In genomic region chr6:88199718-88200692, GRCm38 (mm10) we compare ENCODE assay signal across 9 mouse cellular contexts. TPM values are rescaled to one million over a fixed set of nuclear protein-coding genes. Genes with fewer than 3 reads are reported as not detected.
DNase-seq lines count a peak whose midpoint lies in the region; TF ChIP-seq lines count a peak whose summit lies in the region.
"Had no signal": no experiment of that assay in that cellular context is flagged by ENCODE, and none has a peak within 500 bp of the region (broad histone marks: within the 10 kb centered on the region; RNA-seq: fewer than 3 reads in every experiment).

No protein-coding gene starts in this region.

- H3K27ac ChIP-seq in brown adipose tissue, adult 24 weeks (replicated peaks; ENCODE audit: low read depth, low read length): peak overlapping the region; percentile 86
- H3K27ac ChIP-seq in cerebellum, adult 2 months (ENCODE audit: insufficient read depth, low read length): no peak overlapping the region

- peak; percentile 39 for DNase-seq in embryo, embryonic 10.5 days (ENCODE audit: low spot score)
- no peak for DNase-seq in embryo, embryonic 10 days (ENCODE audit: low spot score)
- DNase-seq in heart, postnatal 4 days: peak; percentile 23
- peak; percentile 25 for DNase-seq in mesoderm, embryonic 11.5 days (ENCODE audit: low read depth, low spot score)
- no peak for DNase-seq in cerebellum, adult 8-10 months
- DNase-seq in layer of hippocampus, adult 8-10 months (ENCODE audit: low spot score in 2 of 2): no peak
- DNase-seq in cerebellum, adult 2 months: no peak
- DNase-seq: cerebellum, postnatal 36 days had no signal

- peaks cover 3% of the 10 kb centered on the region; the same call in 1 of the 2 replicates for H3K4me1 ChIP-seq in brown adipose tissue, adult 24 weeks (ENCODE audit: control insufficient read depth, insufficient read depth, insufficient read length, low read length)
- H3K4me1 ChIP-seq in cerebellum, adult 2 months (ENCODE audit: control insufficient read depth, insufficient read depth, low read length): peaks cover 4% of the 10 kb centered on the region; the same call in 1 of the 2 replicates

- whole genome bisulfite sequencing in cerebellum, adult 2 months: 5% methylated on average over 50 of the region's 50 CpGs

- peaks cover 5% of the 10 kb centered on the region; the same call in 1 of the 2 replicates for H3K27me3 ChIP-seq in cerebellum, adult 2 months (ENCODE audit: control insufficient read depth, insufficient read depth, low read length)

- TF ChIP-seq CTCF in cerebellum, adult 2 months (IDR thresholded peaks at IDR 0.05; ENCODE audit: borderline replicate concordance, insufficient read depth, low read depth, low read length): no peak

- TF ChIP-seq POLR2A in cerebellum, adult 2 months (IDR thresholded peaks at IDR 0.05; ENCODE audit: borderline replicate concordance, insufficient read depth, low read length): no peak

- H3K4me3 ChIP-seq in brown adipose tissue, adult 24 weeks (ENCODE audit: insufficient read depth, low read depth, low read length): peak overlapping the region; percentile 85
- no peak overlapping the region for H3K4me3 ChIP-seq in cerebellum, adult 2 months (replicated peaks; ENCODE audit: insufficient read depth, low read depth, low read length)

RNA-seq across cellular contexts. Expression of gene Gata2, which starts 6.3 kb away (rescaled TPM):
- polyA plus RNA-seq in brown adipose tissue, adult 24 weeks (2012; ENCODE audit: insufficient read depth, insufficient read length, missing spikeins): 4.7 and 7.0 TPM in 2 replicates
- total RNA-seq in heart, postnatal 4 days (2021): 10 to 100 TPM; 15.2 to 16.8 TPM
- total RNA-seq in layer of hippocampus, adult 8-10 months (2022): 1 to 10 TPM; 5.4 to 6.3 (median 5.8) TPM
- 6.4 and 6.6 TPM in 2 replicates for polyA plus RNA-seq in cerebellum, adult 2 months (2012; rRNA removed)

RNA-seq across cellular contexts. Expression of gene Dnajb8, which starts 22.1 kb away (rescaled TPM):
- not detected in 2 replicates for polyA plus RNA-seq in brown adipose tissue, adult 24 weeks (2012; ENCODE audit: insufficient read depth, insufficient read length, missing spikeins)
- not detected for total RNA-seq in heart, postnatal 4 days (2021)
- not detected for total RNA-seq in layer of hippocampus, adult 8-10 months (2022)
- not detected in 2 replicates for polyA plus RNA-seq in cerebellum, adult 2 months (2012; rRNA removed)

Comparison
In these comparisons a context has a peak if more than half of its experiments do, and no peak if none do; other contexts are left out.
1. DNase-seq: peak in embryo, embryonic 10.5 days (single experiment), heart, postnatal 4 days (single experiment) and mesoderm, embryonic 11.5 days (single experiment); none in embryo, embryonic 10 days (single experiment), cerebellum, adult 8-10 months (single experiment), layer of hippocampus, adult 8-10 months (0 of 2) and cerebellum, adult 2 months (0 of 2).